Mouse (Mus musculus): Measurements from ENCODE around the gene Tomm20. TPM values are rescaled to one million over a fixed set of nuclear protein-coding genes. Genes with fewer than 3 reads are reported as not detected.
"Not testable (repeated sequence)": the region's sequence is repeated elsewhere in the genome, so short reads cannot be mapped to it uniquely, and the experiment has no call there.

The Tomm20 gene
- 100 to 1,000 TPM; 186 to 207 TPM for total RNA-seq (2021)
- long read RNA-seq, experiment 1, full-length matches to known transcripts, result 141 of 143 reads
- long read RNA-seq, experiment 1, partial matches to known transcripts, result 1 of 143 reads
- long read RNA-seq, experiment 1, other reads (novel, unspliced or antisense), result 1 of 143 reads
- long read RNA-seq, experiment 2, full-length matches to known transcripts, result 328 of 340 reads
- long read RNA-seq, experiment 2, partial matches to known transcripts, result 1 of 340 reads
- long read RNA-seq, experiment 2, other reads (novel, unspliced or antisense), result 11 of 340 reads

GRCm38 (mm10) chr8:126945730-126946163 is at the start of gene Tomm20:
Tomm20 (minus strand) TSS chr8:126945844.
- peak; percentile 98 to 99 for DNase-seq (ENCODE audit: low spot score in 2 of 2)

- DNase-seq (ENCODE audit: low spot score in 2 of 2), result no peak
These were observed 48.9 kb upstream of the Tomm20 start for GRCm38 (mm10) chr8:126994506-126994905.

- no peak for DNase-seq (ENCODE audit: low spot score in 2 of 2)
These were observed 43.9 kb upstream of the Tomm20 start for GRCm38 (mm10) chr8:126989363-126990153.

- no peak for DNase-seq (ENCODE audit: low spot score in 2 of 2)
These were observed 42.8 kb upstream of the Tomm20 start for GRCm38 (mm10) chr8:126988346-126989006.

- peak; percentile 73 to 74 for DNase-seq (ENCODE audit: low spot score in 2 of 2)
These were observed 40.9 kb upstream of the Tomm20 start for GRCm38 (mm10) chr8:126986495-126986894.

GRCm38 (mm10) chr8:126980046-126980445 is 34.4 kb upstream of the Tomm20 start:
- DNase-seq (ENCODE audit: low spot score in 2 of 2), result no peak

- DNase-seq (ENCODE audit: low spot score in 2 of 2), result peak in 1 of 2 experiments; percentile 19
These were observed 33.7 kb upstream of the Tomm20 start for GRCm38 (mm10) chr8:126979091-126979920.

- DNase-seq (ENCODE audit: low spot score in 2 of 2), result not testable (repeated sequence)
These were observed 32.9 kb upstream of the Tomm20 start for GRCm38 (mm10) chr8:126978535-126978934.

GRCm38 (mm10) chr8:126978028-126978427 is 32.4 kb upstream of the Tomm20 start:
- no peak for DNase-seq (ENCODE audit: low spot score in 2 of 2)

- DNase-seq (ENCODE audit: low spot score in 2 of 2), result no peak
These were observed 31.1 kb upstream of the Tomm20 start for GRCm38 (mm10) chr8:126976608-126977348.

- no peak for DNase-seq (ENCODE audit: low spot score in 2 of 2)
These were observed 30.1 kb upstream of the Tomm20 start for GRCm38 (mm10) chr8:126975706-126976105.

GRCm38 (mm10) chr8:126974511-126974910 is 28.9 kb upstream of the Tomm20 start:
- DNase-seq (ENCODE audit: low spot score in 2 of 2), result no peak

GRCm38 (mm10) chr8:126973686-126974265 is 28.1 kb upstream of the Tomm20 start:
- DNase-seq (ENCODE audit: low spot score in 2 of 2), result no peak

GRCm38 (mm10) chr8:126972649-126973048 is 27.0 kb upstream of the Tomm20 start:
- DNase-seq (ENCODE audit: low spot score in 2 of 2), result no peak

GRCm38 (mm10) chr8:126972102-126972501 is 26.5 kb upstream of the Tomm20 start:
- DNase-seq (ENCODE audit: low spot score in 2 of 2), result no peak

GRCm38 (mm10) chr8:126971314-126971664 is 25.6 kb upstream of the Tomm20 start:
- no peak for DNase-seq (ENCODE audit: low spot score in 2 of 2)

GRCm38 (mm10) chr8:126970579-126971313 is 25.1 kb upstream of the Tomm20 start, which contains the start of gene Rbm34:
Rbm34 (minus strand) TSS chr8:126971071.
- DNase-seq (ENCODE audit: low spot score in 2 of 2), result peak; percentile 86 to 91

GRCm38 (mm10) chr8:126969546-126969945 is 23.9 kb upstream of the Tomm20 start:
- no peak for DNase-seq (ENCODE audit: low spot score in 2 of 2)

- DNase-seq (ENCODE audit: low spot score in 2 of 2), result no peak
These were observed 22.5 kb upstream of the Tomm20 start for GRCm38 (mm10) chr8:126968107-126968506.

Measured in adrenal gland, adult 18-20 months (tissue).